Mouse (Mus musculus): ENCODE data around the gene Kcnj9. TPM values are rescaled to one million over a fixed set of nuclear protein-coding genes. Genes with fewer than 3 reads are reported as not detected.

The Kcnj9 gene
- polyA plus RNA-seq, 1 experiment from 2014 or later: 0.68 TPM

DNA sequence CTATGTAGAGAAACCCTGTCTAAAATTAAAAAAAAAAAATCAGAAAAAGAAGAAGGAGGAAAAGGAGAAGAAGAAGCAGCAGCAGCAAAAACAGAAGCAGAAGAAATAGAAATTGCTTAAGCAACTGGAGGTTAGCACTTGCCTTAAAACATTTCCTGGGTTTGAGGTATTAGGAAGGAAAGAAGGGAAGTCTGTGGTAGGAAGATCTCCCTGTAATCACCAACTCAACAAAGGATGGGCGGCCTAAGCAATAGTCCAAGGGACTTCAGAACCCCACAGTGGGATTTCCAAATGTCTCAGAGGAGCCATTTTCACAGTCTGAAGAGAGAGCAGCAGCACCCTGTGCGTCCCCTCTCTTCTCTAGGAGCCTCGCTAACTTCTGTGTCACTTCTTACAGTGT is 23.3 kb upstream of the Kcnj9 start:
- Histone ChIP-seq H3K9ac (ENCODE audit: low read length) (no peak overlapping the region), H3K4me3 (ENCODE audit: low read depth, low read length) (no peak overlapping the region), H3K36me3 (ENCODE audit: control insufficient read depth, insufficient read depth, low read length) (no peaks in the 10 kb centered on the region), H3K9me3 (ENCODE audit: control insufficient read depth, low read length) (no peaks in the 10 kb centered on the region), H3K4me2 (ENCODE audit: low read depth, low read length, severe bottlenecking) (no peak overlapping the region), H3K27ac (ENCODE audit: low read depth, low read length) (no peak overlapping the region), H3K4me1 (replicated peaks; ENCODE audit: control insufficient read depth, insufficient read depth, low read length) (peaks cover 33% of the 10 kb centered on the region), H3K27me3 (ENCODE audit: control insufficient read depth, insufficient read depth, low read length) (no peaks in the 10 kb centered on the region)
- no peak for DNase-seq (ENCODE audit: low spot score)
- ATAC-seq (replicated peaks; ENCODE audit: low FRiP score): no peak
- 88% methylated on average over 3 of the region's 3 CpGs for WGBS

GRCm38 (mm10) chr1:172352001-172352400 is 22.9 kb upstream of the Kcnj9 start:
- Histone ChIP-seq H3K27me3 (ENCODE audit: control insufficient read depth, insufficient read depth, low read length) (no peaks in the 10 kb centered on the region), H3K27ac (ENCODE audit: low read depth, low read length) (peak overlapping the region; percentile 9; the same call in 1 of the 2 replicates), H3K4me3 (ENCODE audit: low read depth, low read length) (no peak overlapping the region), H3K4me1 (replicated peaks; ENCODE audit: control insufficient read depth, insufficient read depth, low read length) (peaks cover 33% of the 10 kb centered on the region), H3K4me2 (ENCODE audit: low read depth, low read length, severe bottlenecking) (no peak overlapping the region), H3K36me3 (ENCODE audit: control insufficient read depth, insufficient read depth, low read length) (no peaks in the 10 kb centered on the region), H3K9ac (ENCODE audit: low read length) (no peak overlapping the region), H3K9me3 (ENCODE audit: control insufficient read depth, low read length) (no peaks in the 10 kb centered on the region)
- ATAC-seq (replicated peaks; ENCODE audit: low FRiP score) (no peak), DNase-seq (ENCODE audit: low spot score) (no peak)
- WGBS: 81% methylated on average over 6 of the region's 6 CpGs

GRCm38 (mm10) chr1:172349916-172350812 is 21.0 kb upstream of the Kcnj9 start:
- Histone ChIP-seq H3K9ac (ENCODE audit: low read length) (peak overlapping the region; percentile 51), H3K4me2 (ENCODE audit: low read depth, low read length, severe bottlenecking) (peak overlapping the region; percentile 33; the same call in 1 of the 2 replicates), H3K27me3 (ENCODE audit: control insufficient read depth, insufficient read depth, low read length) (no peaks in the 10 kb centered on the region), H3K4me3 (ENCODE audit: low read depth, low read length) (no peak overlapping the region), H3K4me1 (replicated peaks; ENCODE audit: control insufficient read depth, insufficient read depth, low read length) (peaks cover 33% of the 10 kb centered on the region), H3K27ac (ENCODE audit: low read depth, low read length) (peak overlapping the region; percentile 96), H3K9me3 (ENCODE audit: control insufficient read depth, low read length) (no peaks in the 10 kb centered on the region), H3K36me3 (ENCODE audit: control insufficient read depth, insufficient read depth, low read length) (no peaks in the 10 kb centered on the region)
- 3% methylated on average over 19 of the region's 19 CpGs for WGBS
- peak; percentile 94 for DNase-seq (ENCODE audit: low spot score)
- ATAC-seq (replicated peaks; ENCODE audit: low FRiP score): peak; percentile 98

DNA sequence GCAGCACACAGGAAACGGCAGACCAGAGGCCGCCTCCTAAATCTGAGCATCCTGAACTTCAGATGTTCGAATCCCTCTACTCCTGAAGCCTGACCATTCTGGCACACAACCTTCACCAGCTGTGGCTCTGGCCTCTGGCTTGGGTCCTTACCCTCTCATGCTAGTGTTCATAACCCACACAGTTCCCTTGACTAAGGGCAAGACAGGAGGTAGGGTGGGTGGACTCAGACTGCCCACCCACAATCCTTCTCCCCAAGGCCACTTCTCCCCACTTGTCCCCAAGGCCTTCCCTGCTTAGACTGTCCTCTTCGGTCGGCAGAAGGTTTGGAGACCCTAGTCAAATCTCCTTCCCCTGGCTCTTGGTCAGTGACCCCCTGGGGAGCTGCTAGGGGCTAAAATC is 20.4 kb upstream of the Kcnj9 start:
- H3K9ac ChIP-seq (ENCODE audit: low read length): peak overlapping the region; percentile 51
- H3K4me3 ChIP-seq (ENCODE audit: low read depth, low read length): no peak overlapping the region
- H3K36me3 ChIP-seq (ENCODE audit: control insufficient read depth, insufficient read depth, low read length): no peaks in the 10 kb centered on the region
- peak overlapping the region; percentile 96 for H3K27ac ChIP-seq (ENCODE audit: low read depth, low read length)
- DNase-seq (ENCODE audit: low spot score) (peak; percentile 66), ATAC-seq (replicated peaks; ENCODE audit: low FRiP score) (peak; percentile 25; the same call in 1 of the 2 replicates)
- H3K9me3 ChIP-seq (ENCODE audit: control insufficient read depth, low read length): no peaks in the 10 kb centered on the region
- WGBS: 37% methylated on average over 5 of the region's 5 CpGs
- peaks cover 33% of the 10 kb centered on the region for H3K4me1 ChIP-seq (replicated peaks; ENCODE audit: control insufficient read depth, insufficient read depth, low read length)
- no peaks in the 10 kb centered on the region for H3K27me3 ChIP-seq (ENCODE audit: control insufficient read depth, insufficient read depth, low read length)
- H3K4me2 ChIP-seq (ENCODE audit: low read depth, low read length, severe bottlenecking): peak overlapping the region; percentile 29; the same call in 1 of the 2 replicates

DNA sequence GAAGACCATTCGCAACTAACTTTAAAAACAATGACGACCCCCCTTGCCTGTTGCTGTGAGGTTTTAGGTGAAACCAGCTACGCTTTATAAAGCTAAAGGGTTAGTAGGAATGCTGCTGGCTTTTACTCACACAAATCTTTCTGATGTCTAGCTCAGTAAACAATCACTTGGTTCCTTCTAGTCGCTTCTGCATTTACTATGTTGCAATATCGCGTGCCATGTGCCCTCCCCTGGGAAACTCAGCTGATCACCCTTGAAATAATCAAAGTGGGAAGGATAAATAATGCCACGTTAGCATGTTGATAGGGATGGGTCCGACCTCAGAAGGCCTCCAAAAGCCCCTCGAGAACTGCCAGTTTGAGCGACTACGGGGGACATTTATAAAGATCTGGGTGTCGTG is 18.3 kb upstream of the Kcnj9 start:
- 90% methylated on average over 12 of the region's 12 CpGs for WGBS
- no peak overlapping the region for H3K27ac ChIP-seq (ENCODE audit: low read depth, low read length)
- no peak overlapping the region for H3K4me3 ChIP-seq (ENCODE audit: low read depth, low read length)
- H3K36me3 ChIP-seq (ENCODE audit: control insufficient read depth, insufficient read depth, low read length): no peaks in the 10 kb centered on the region
- H3K9ac ChIP-seq (ENCODE audit: low read length): no peak overlapping the region
- no peaks in the 10 kb centered on the region for H3K9me3 ChIP-seq (ENCODE audit: control insufficient read depth, low read length)
- no peaks in the 10 kb centered on the region for H3K27me3 ChIP-seq (ENCODE audit: control insufficient read depth, insufficient read depth, low read length)
- ATAC-seq (replicated peaks; ENCODE audit: low FRiP score): no peak
- no peak overlapping the region for H3K4me2 ChIP-seq (ENCODE audit: low read depth, low read length, severe bottlenecking)
- DNase-seq (ENCODE audit: low spot score): no peak
- H3K4me1 ChIP-seq (replicated peaks; ENCODE audit: control insufficient read depth, insufficient read depth, low read length): peaks cover 33% of the 10 kb centered on the region

- H3K4me2 ChIP-seq (ENCODE audit: low read depth, low read length, severe bottlenecking): no peak overlapping the region
- H3K4me3 ChIP-seq (ENCODE audit: low read depth, low read length): no peak overlapping the region
- no peak for ATAC-seq (replicated peaks; ENCODE audit: low FRiP score)
- H3K9me3 ChIP-seq (ENCODE audit: control insufficient read depth, low read length): no peaks in the 10 kb centered on the region
- H3K36me3 ChIP-seq (ENCODE audit: control insufficient read depth, insufficient read depth, low read length): no peaks in the 10 kb centered on the region
- H3K27ac ChIP-seq (ENCODE audit: low read depth, low read length): no peak overlapping the region
- peaks cover 29% of the 10 kb centered on the region for H3K4me1 ChIP-seq (replicated peaks; ENCODE audit: control insufficient read depth, insufficient read depth, low read length)
- WGBS: 90% methylated on average over 10 of the region's 10 CpGs
- H3K27me3 ChIP-seq (ENCODE audit: control insufficient read depth, insufficient read depth, low read length): no peaks in the 10 kb centered on the region; the same call in 1 of the 2 replicates
- DNase-seq (ENCODE audit: low spot score): no peak
- no peak overlapping the region for H3K9ac ChIP-seq (ENCODE audit: low read length)
These were observed 17.6 kb upstream of the Kcnj9 start for GRCm38 (mm10) chr1:172346707-172347106.

GRCm38 (mm10) chr1:172344820-172345219 is 15.7 kb upstream of the Kcnj9 start:
- Histone ChIP-seq H3K9ac (ENCODE audit: low read length) (no peak overlapping the region), H3K36me3 (ENCODE audit: control insufficient read depth, insufficient read depth, low read length) (no peaks in the 10 kb centered on the region), H3K4me1 (replicated peaks; ENCODE audit: control insufficient read depth, insufficient read depth, low read length) (peaks cover 23% of the 10 kb centered on the region; the same call in 1 of the 2 replicates), H3K9me3 (ENCODE audit: control insufficient read depth, low read length) (no peaks in the 10 kb centered on the region), H3K4me3 (ENCODE audit: low read depth, low read length) (no peak overlapping the region), H3K4me2 (ENCODE audit: low read depth, low read length, severe bottlenecking) (no peak overlapping the region), H3K27me3 (ENCODE audit: control insufficient read depth, insufficient read depth, low read length) (peaks cover 3% of the 10 kb centered on the region), H3K27ac (ENCODE audit: low read depth, low read length) (no peak overlapping the region)
- ATAC-seq (replicated peaks; ENCODE audit: low FRiP score): no peak
- no peak for DNase-seq (ENCODE audit: low spot score)
- 92% methylated on average over 7 of the region's 7 CpGs for WGBS

DNA sequence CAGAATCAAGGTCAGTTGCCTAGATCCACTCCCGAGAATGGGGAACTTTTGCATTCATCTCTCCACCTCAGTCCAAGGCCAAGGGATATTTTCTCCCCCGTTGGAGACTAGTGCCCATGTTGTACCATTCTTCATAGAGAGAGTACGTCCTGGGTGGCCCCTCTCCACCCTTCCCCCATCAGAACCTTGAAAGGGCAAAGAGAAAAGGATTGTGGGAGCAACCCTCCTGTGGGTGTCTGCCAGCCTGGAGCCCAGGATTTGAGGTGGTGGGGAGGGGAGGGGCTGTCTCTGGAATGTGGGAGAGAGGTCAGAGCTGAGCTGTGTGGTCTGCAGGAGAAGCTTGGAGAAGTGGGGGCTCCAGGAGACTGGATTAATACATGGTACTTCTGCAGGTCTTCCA is 14.8 kb upstream of the Kcnj9 start:
- Histone ChIP-seq H3K27ac (ENCODE audit: low read depth, low read length) (no peak overlapping the region), H3K9ac (ENCODE audit: low read length) (no peak overlapping the region), H3K27me3 (ENCODE audit: control insufficient read depth, insufficient read depth, low read length) (peaks cover 3% of the 10 kb centered on the region), H3K4me3 (ENCODE audit: low read depth, low read length) (no peak overlapping the region), H3K36me3 (ENCODE audit: control insufficient read depth, insufficient read depth, low read length) (no peaks in the 10 kb centered on the region), H3K4me1 (replicated peaks; ENCODE audit: control insufficient read depth, insufficient read depth, low read length) (peaks cover 15% of the 10 kb centered on the region; the same call in 1 of the 2 replicates), H3K9me3 (ENCODE audit: control insufficient read depth, low read length) (no peaks in the 10 kb centered on the region), H3K4me2 (ENCODE audit: low read depth, low read length, severe bottlenecking) (no peak overlapping the region)
- 45% methylated on average over 3 of the region's 3 CpGs for WGBS
- ATAC-seq (replicated peaks; ENCODE audit: low FRiP score) (no peak), DNase-seq (ENCODE audit: low spot score) (no peak)
